Mouse (Mus musculus) embryonic facial prominence, embryonic 10.5 days (tissue): ENCODE measurements at regions not wholly inside any gene's neighbourhood (a gene's known extent, or its start where the extent isn't known, plus 50 kb on each side); places are given as distances from the start of the nearest gene placed in this dataset.
A peak's percentile ranks its signal among the peaks of the same experiment; 100 is the strongest.

Experiments
- DNase-seq: peaks from one replicate; pipeline ENCODE4 v3.0.0-alpha.2; 2017; ENCODE audit warnings: low spot score
- H3K27ac ChIP-seq: fragments of 300-500 bp; sonication (generic); replicated peaks from 2 replicates; pipeline ENCODE4 v1.5.1; 2016; ENCODE audit warnings: mild to moderate bottlenecking
- H3K27me3 ChIP-seq: fragments of 300-500 bp; sonication (generic); replicated peaks from 2 replicates; pipeline ENCODE4 v1.6.1; 2016; ENCODE audit warnings: low read depth, mild to moderate bottlenecking; ENCODE audit not compliant: poor library complexity, severe bottlenecking
- H3K36me3 ChIP-seq: fragments of 300-500 bp; sonication (generic); replicated peaks from 2 replicates; pipeline ENCODE4 v1.6.1; 2016; ENCODE audit warnings: mild to moderate bottlenecking, moderate library complexity
- H3K4me1 ChIP-seq: fragments of 300-500 bp; sonication (generic); 2 replicates; pipeline ENCODE4 v1.6.1; 2016
- H3K4me3 ChIP-seq: fragments of 300-500 bp; sonication (generic); 2 replicates; pipeline ENCODE4 v1.5.1; 2016; ENCODE audit warnings: mild to moderate bottlenecking, moderate library complexity
- H3K9me3 ChIP-seq: fragments of 300-500 bp; sonication (generic); 2 replicates; pipeline ENCODE4 v1.6.1; 2016; ENCODE audit warnings: mild to moderate bottlenecking
- WGBS: fragments of 180-500 bp; shearing (Covaris S2); methylation state at CpG from one replicate; pipeline ENCODE4 v1.1.7; 2016; 5-methylcytosine and 5-hydroxymethylcytosine counted together

GRCm38 (mm10) chr11:56786351-56786750 is 224.8 kb upstream of the Gria1 start:
- H3K36me3 ChIP-seq, result no peaks in the 10 kb centered on the region
- WGBS, result 83% methylated on average over 4 of the region's 4 CpGs
- no peaks in the 10 kb centered on the region for H3K27me3 ChIP-seq
- H3K27ac ChIP-seq, result no peak overlapping the region
- no peak overlapping the region for H3K4me3 ChIP-seq
- H3K9me3 ChIP-seq, result no peaks in the 10 kb centered on the region
- no peaks in the 10 kb centered on the region for H3K4me1 ChIP-seq
- no peak for DNase-seq

- no peaks in the 10 kb centered on the region for H3K36me3 ChIP-seq
- DNase-seq, result no peak
- H3K27ac ChIP-seq, result no peak overlapping the region
- H3K4me3 ChIP-seq, result no peak overlapping the region
- H3K9me3 ChIP-seq, result no peaks in the 10 kb centered on the region
- H3K4me1 ChIP-seq, result no peaks in the 10 kb centered on the region
- WGBS, result 85% methylated on average over 2 of the region's 2 CpGs
- no peaks in the 10 kb centered on the region for H3K27me3 ChIP-seq
Observed at GRCm38 (mm10) chr11:56792691-56793090, 218.5 kb upstream of the Gria1 start.

- DNase-seq, result no peak
- no peak overlapping the region for H3K4me3 ChIP-seq
- H3K27ac ChIP-seq, result no peak overlapping the region
- H3K4me1 ChIP-seq, result no peaks in the 10 kb centered on the region
- H3K9me3 ChIP-seq, result no peaks in the 10 kb centered on the region; the same call in 1 of the 2 replicates
- no peaks in the 10 kb centered on the region for H3K27me3 ChIP-seq
- H3K36me3 ChIP-seq, result no peaks in the 10 kb centered on the region
- 90% methylated on average over 4 of the region's 4 CpGs for WGBS
Observed at GRCm38 (mm10) chr11:56807314-56807713, 203.9 kb upstream of the Gria1 start.

- Histone ChIP-seq H3K36me3 (no peaks in the 10 kb centered on the region), H3K27ac (no peak overlapping the region), H3K4me1 (no peaks in the 10 kb centered on the region), H3K4me3 (no peak overlapping the region), H3K27me3 (no peaks in the 10 kb centered on the region), H3K9me3 (no peaks in the 10 kb centered on the region; the same call in 1 of the 2 replicates)
- no peak for DNase-seq
- 87% methylated on average over 2 of the region's 2 CpGs for WGBS
Observed at GRCm38 (mm10) chr11:56810141-56810540, 201.0 kb upstream of the Gria1 start.

GRCm38 (mm10) chr11:56812121-56812520 is 199.1 kb upstream of the Gria1 start:
- peak; percentile 66 for DNase-seq
- 53% methylated on average over 4 of the region's 4 CpGs for WGBS
- no peaks in the 10 kb centered on the region for H3K4me1 ChIP-seq
- no peaks in the 10 kb centered on the region; the same call in 1 of the 2 replicates for H3K9me3 ChIP-seq
- H3K27ac ChIP-seq, result no peak overlapping the region
- no peak overlapping the region for H3K4me3 ChIP-seq
- H3K36me3 ChIP-seq, result no peaks in the 10 kb centered on the region
- no peaks in the 10 kb centered on the region for H3K27me3 ChIP-seq

GRCm38 (mm10) chr11:56823471-56823870 is 187.7 kb upstream of the Gria1 start:
- H3K4me3 ChIP-seq, result no peak overlapping the region
- H3K27me3 ChIP-seq, result no peaks in the 10 kb centered on the region
- no peak for DNase-seq
- no peaks in the 10 kb centered on the region for H3K4me1 ChIP-seq
- no peaks in the 10 kb centered on the region for H3K9me3 ChIP-seq
- H3K36me3 ChIP-seq, result no peaks in the 10 kb centered on the region
- no peak overlapping the region for H3K27ac ChIP-seq

- Histone ChIP-seq H3K4me3 (no peak overlapping the region), H3K9me3 (no peaks in the 10 kb centered on the region), H3K4me1 (no peaks in the 10 kb centered on the region), H3K27me3 (no peaks in the 10 kb centered on the region), H3K27ac (no peak overlapping the region), H3K36me3 (no peaks in the 10 kb centered on the region)
- DNase-seq, result no peak
- WGBS, result 86% methylated on average over 5 of the region's 5 CpGs
Observed at GRCm38 (mm10) chr11:56827499-56827898, 183.7 kb upstream of the Gria1 start.

- 91% methylated on average over 4 of the region's 4 CpGs for WGBS
- DNase-seq, result no peak
- Histone ChIP-seq H3K4me1 (no peaks in the 10 kb centered on the region), H3K9me3 (no peaks in the 10 kb centered on the region), H3K27ac (no peak overlapping the region), H3K4me3 (no peak overlapping the region), H3K36me3 (no peaks in the 10 kb centered on the region), H3K27me3 (no peaks in the 10 kb centered on the region)
Observed at GRCm38 (mm10) chr11:56862649-56863048, 148.5 kb upstream of the Gria1 start.

GRCm38 (mm10) chr11:56871640-56872039 is 139.5 kb upstream of the Gria1 start:
- 38% methylated on average over 3 of the region's 3 CpGs for WGBS
- H3K9me3 ChIP-seq, result no peaks in the 10 kb centered on the region

GRCm38 (mm10) chr11:56898548-56898951 is 112.6 kb upstream of the Gria1 start:
- WGBS, result 73% methylated on average over 4 of the region's 4 CpGs
- no peak for DNase-seq
- H3K27me3 ChIP-seq, result no peaks in the 10 kb centered on the region
- H3K27ac ChIP-seq, result no peak overlapping the region
- H3K4me1 ChIP-seq, result no peaks in the 10 kb centered on the region
- H3K4me3 ChIP-seq, result no peak overlapping the region
- H3K9me3 ChIP-seq, result no peaks in the 10 kb centered on the region
- H3K36me3 ChIP-seq, result no peaks in the 10 kb centered on the region

More at GRCm38 (mm10) chr11:56871640-56872039, 139.5 kb upstream of the Gria1 start:
- no peak for DNase-seq
- H3K36me3 ChIP-seq, result no peaks in the 10 kb centered on the region
- no peak overlapping the region for H3K27ac ChIP-seq
- H3K4me1 ChIP-seq, result peaks cover 12% of the 10 kb centered on the region
- no peaks in the 10 kb centered on the region for H3K27me3 ChIP-seq
- no peak overlapping the region for H3K4me3 ChIP-seq

- Histone ChIP-seq H3K27ac (no peak overlapping the region), H3K4me3 (no peak overlapping the region), H3K36me3 (no peaks in the 10 kb centered on the region), H3K27me3 (no peaks in the 10 kb centered on the region), H3K4me1 (no peaks in the 10 kb centered on the region), H3K9me3 (no peaks in the 10 kb centered on the region)
- no peak for DNase-seq
- 86% methylated on average over 3 of the region's 3 CpGs for WGBS
Observed at GRCm38 (mm10) chr11:56901201-56901600, 110.0 kb upstream of the Gria1 start.

GRCm38 (mm10) chr11:56925368-56925896 is 85.8 kb upstream of the Gria1 start:
- Histone ChIP-seq H3K27ac (no peak overlapping the region), H3K9me3 (no peaks in the 10 kb centered on the region), H3K4me1 (no peaks in the 10 kb centered on the region), H3K4me3 (no peak overlapping the region), H3K27me3 (no peaks in the 10 kb centered on the region), H3K36me3 (no peaks in the 10 kb centered on the region)
- 87% methylated on average over 7 of the region's 7 CpGs for WGBS
- no peak for DNase-seq

- Histone ChIP-seq H3K4me3 (no peak overlapping the region), H3K27me3 (no peaks in the 10 kb centered on the region), H3K9me3 (no peaks in the 10 kb centered on the region), H3K36me3 (no peaks in the 10 kb centered on the region), H3K4me1 (no peaks in the 10 kb centered on the region), H3K27ac (no peak overlapping the region)
- WGBS, result 80% methylated on average over 7 of the region's 7 CpGs
- DNase-seq, result no peak
Observed at GRCm38 (mm10) chr11:56932766-56933165, 78.4 kb upstream of the Gria1 start.

GRCm38 (mm10) chr11:56952357-56952756 is 58.8 kb upstream of the Gria1 start:
- Histone ChIP-seq H3K4me3 (no peak overlapping the region), H3K4me1 (no peaks in the 10 kb centered on the region), H3K36me3 (no peaks in the 10 kb centered on the region), H3K27me3 (no peaks in the 10 kb centered on the region), H3K9me3 (no peaks in the 10 kb centered on the region), H3K27ac (no peak overlapping the region)
- WGBS, result 77% methylated on average over 2 of the region's 2 CpGs
- no peak for DNase-seq
